Mouse (Mus musculus): Measurements from ENCODE around the gene Cul9. TPM values are rescaled to one million over a fixed set of nuclear protein-coding genes. Genes with fewer than 3 reads are reported as not detected.

Gene Cul9
- polyA plus RNA-seq, 1 experiment from 2014 or later: 3.7 TPM

- no peaks in the 10 kb centered on the region for H3K9me3 ChIP-seq (replicated peaks; ENCODE audit: control insufficient read depth, low read length)
- no peaks in the 10 kb centered on the region for H3K36me3 ChIP-seq (replicated peaks; ENCODE audit: control insufficient read depth, insufficient read depth, low read depth, low read length)
- peaks cover 30% of the 10 kb centered on the region for H3K27me3 ChIP-seq (ENCODE audit: control insufficient read depth, insufficient read depth, low read length)
- H3K4me3 ChIP-seq (ENCODE audit: low read depth, low read length): peak overlapping the region; percentile 23
- H3K9ac ChIP-seq (replicated peaks; ENCODE audit: low read length): no peak overlapping the region; the same call in none of the 2 replicates
- peak; percentile 60 for DNase-seq (ENCODE audit: low spot score)
- no peak overlapping the region for H3K27ac ChIP-seq (replicated peaks; ENCODE audit: low read depth, low read length)
- 0 out of 2 replicates have a peak, but pooled peaks have one; percentile 17 for ATAC-seq (replicated peaks; ENCODE audit: insufficient number of reproducible peaks, low FRiP score, low TSS enrichment, low read depth)
- H3K4me2 ChIP-seq (ENCODE audit: low read depth, low read length): peak overlapping the region; percentile 85
- under 1% methylated on average over 33 of the region's 33 CpGs for WGBS
- peaks cover 13% of the 10 kb centered on the region for H3K4me1 ChIP-seq (ENCODE audit: control insufficient read depth, insufficient read depth, low read length)
Observed at GRCm38 (mm10) chr17:46455110-46455691, 91.0 kb downstream of the Cul9 start.

GRCm38 (mm10) chr17:46454539-46454938 is 91.6 kb downstream of the Cul9 start:
- DNase-seq (ENCODE audit: low spot score) (peak; percentile 17), ATAC-seq (replicated peaks; ENCODE audit: insufficient number of reproducible peaks, low FRiP score, low TSS enrichment, low read depth) (no peak)
- H3K4me2 ChIP-seq (ENCODE audit: low read depth, low read length): peak overlapping the region; percentile 85
- H3K27ac ChIP-seq (replicated peaks; ENCODE audit: low read depth, low read length): no peak overlapping the region
- WGBS: under 1% methylated on average over 9 of the region's 9 CpGs
- peak overlapping the region; percentile 23 for H3K4me3 ChIP-seq (ENCODE audit: low read depth, low read length)
- no peaks in the 10 kb centered on the region for H3K36me3 ChIP-seq (replicated peaks; ENCODE audit: control insufficient read depth, insufficient read depth, low read depth, low read length)
- H3K9ac ChIP-seq (replicated peaks; ENCODE audit: low read length): no peak overlapping the region; the same call in 1 of the 2 replicates
- H3K4me1 ChIP-seq (ENCODE audit: control insufficient read depth, insufficient read depth, low read length): peaks cover 13% of the 10 kb centered on the region
- peaks cover 26% of the 10 kb centered on the region for H3K27me3 ChIP-seq (ENCODE audit: control insufficient read depth, insufficient read depth, low read length)
- H3K9me3 ChIP-seq (replicated peaks; ENCODE audit: control insufficient read depth, low read length): no peaks in the 10 kb centered on the region

GRCm38 (mm10) chr17:46453970-46454411 is 92.2 kb downstream of the Cul9 start:
- no peak overlapping the region for H3K27ac ChIP-seq (replicated peaks; ENCODE audit: low read depth, low read length)
- peak overlapping the region; percentile 23 for H3K4me3 ChIP-seq (ENCODE audit: low read depth, low read length)
- peak overlapping the region; percentile 85 for H3K4me2 ChIP-seq (ENCODE audit: low read depth, low read length)
- no peaks in the 10 kb centered on the region for H3K36me3 ChIP-seq (replicated peaks; ENCODE audit: control insufficient read depth, insufficient read depth, low read depth, low read length)
- ATAC-seq (replicated peaks; ENCODE audit: insufficient number of reproducible peaks, low FRiP score, low TSS enrichment, low read depth): no peak
- DNase-seq (ENCODE audit: low spot score): peak; percentile 26
- no peaks in the 10 kb centered on the region for H3K9me3 ChIP-seq (replicated peaks; ENCODE audit: control insufficient read depth, low read length)
- H3K9ac ChIP-seq (replicated peaks; ENCODE audit: low read length): peak overlapping the region; percentile 14; the same call in 1 of the 2 replicates
- WGBS: 3% methylated on average over 26 of the region's 26 CpGs
- peaks cover 26% of the 10 kb centered on the region for H3K27me3 ChIP-seq (ENCODE audit: control insufficient read depth, insufficient read depth, low read length)
- H3K4me1 ChIP-seq (ENCODE audit: control insufficient read depth, insufficient read depth, low read length): peaks cover 13% of the 10 kb centered on the region

- H3K4me1 ChIP-seq (ENCODE audit: control insufficient read depth, insufficient read depth, low read length): peaks cover 13% of the 10 kb centered on the region
- no peak overlapping the region; the same call in 1 of the 2 replicates for H3K4me2 ChIP-seq (ENCODE audit: low read depth, low read length)
- no peak overlapping the region for H3K27ac ChIP-seq (replicated peaks; ENCODE audit: low read depth, low read length)
- no peak overlapping the region for H3K9ac ChIP-seq (replicated peaks; ENCODE audit: low read length)
- DNase-seq (ENCODE audit: low spot score): no peak
- no peaks in the 10 kb centered on the region for H3K36me3 ChIP-seq (replicated peaks; ENCODE audit: control insufficient read depth, insufficient read depth, low read depth, low read length)
- no peaks in the 10 kb centered on the region for H3K9me3 ChIP-seq (replicated peaks; ENCODE audit: control insufficient read depth, low read length)
- ATAC-seq (replicated peaks; ENCODE audit: insufficient number of reproducible peaks, low FRiP score, low TSS enrichment, low read depth): no peak
- H3K27me3 ChIP-seq (ENCODE audit: control insufficient read depth, insufficient read depth, low read length): peaks cover 26% of the 10 kb centered on the region
- no peak overlapping the region; the same call in 1 of the 2 replicates for H3K4me3 ChIP-seq (ENCODE audit: low read depth, low read length)
- WGBS: 4% methylated on average over 13 of the region's 13 CpGs
Observed at GRCm38 (mm10) chr17:46453302-46453948, 92.8 kb downstream of the Cul9 start.

- Histone ChIP-seq H3K9me3 (replicated peaks; ENCODE audit: control insufficient read depth, low read length) (no peaks in the 10 kb centered on the region), H3K4me2 (ENCODE audit: low read depth, low read length) (no peak overlapping the region), H3K36me3 (replicated peaks; ENCODE audit: control insufficient read depth, insufficient read depth, low read depth, low read length) (no peaks in the 10 kb centered on the region), H3K27me3 (ENCODE audit: control insufficient read depth, insufficient read depth, low read length) (peaks cover 23% of the 10 kb centered on the region), H3K9ac (replicated peaks; ENCODE audit: low read length) (no peak overlapping the region), H3K27ac (replicated peaks; ENCODE audit: low read depth, low read length) (no peak overlapping the region), H3K4me3 (ENCODE audit: low read depth, low read length) (no peak overlapping the region), H3K4me1 (ENCODE audit: control insufficient read depth, insufficient read depth, low read length) (peaks cover 13% of the 10 kb centered on the region)
- DNase-seq (ENCODE audit: low spot score) (no peak), ATAC-seq (replicated peaks; ENCODE audit: insufficient number of reproducible peaks, low FRiP score, low TSS enrichment, low read depth) (no peak)
- 34% methylated on average over 5 of the region's 5 CpGs for WGBS
Observed at GRCm38 (mm10) chr17:46452683-46453082, 93.5 kb downstream of the Cul9 start.

Small RNA genes within 50 kb of the gene (microRNA-seq; reads per million reads assigned to microRNA genes)
- gene Mir6976 (ENCODE audit: borderline number of aligned reads): 1.4 reads per million

Other genes with a start within 250 kb of the Cul9 start
- gene Dlk2, start 249.0 kb downstream of the Cul9 start, polyA plus RNA-seq (2014; fragmentation: Nextera tagmentation; extraction: Ambion mirVana): 1.2 and 2.0 TPM in 2 replicates
- gene Abcc10, start 218.0 kb downstream of the Cul9 start, polyA plus RNA-seq (2014; fragmentation: Nextera tagmentation; extraction: Ambion mirVana): 3.2 and 3.6 TPM in 2 replicates
- 12.1 and 15.3 TPM in 2 replicates for gene Zfp318, start 162.7 kb downstream of the Cul9 start, polyA plus RNA-seq (2014; fragmentation: Nextera tagmentation; extraction: Ambion mirVana)
- gene Crip3, start 117.5 kb downstream of the Cul9 start, polyA plus RNA-seq (2014; fragmentation: Nextera tagmentation; extraction: Ambion mirVana): 0.43 and 1.0 TPM in 2 replicates
- gene Slc22a7, start 107.9 kb downstream of the Cul9 start, polyA plus RNA-seq (2014; fragmentation: Nextera tagmentation; extraction: Ambion mirVana): not detected in 2 replicates
- gene Ttbk1, start 58.7 kb downstream of the Cul9 start, polyA plus RNA-seq (2014; fragmentation: Nextera tagmentation; extraction: Ambion mirVana): 0.38 and 0.63 TPM in 2 replicates
- gene Dnph1, start 49.7 kb downstream of the Cul9 start, polyA plus RNA-seq (2014; fragmentation: Nextera tagmentation; extraction: Ambion mirVana): 65.9 and 74.9 TPM in 2 replicates
- gene Srf, start 9.8 kb upstream of the Cul9 start, polyA plus RNA-seq (2014; fragmentation: Nextera tagmentation; extraction: Ambion mirVana): 6.4 and 11.1 TPM in 2 replicates
- gene Ptk7, start 83.1 kb upstream of the Cul9 start, polyA plus RNA-seq (2014; fragmentation: Nextera tagmentation; extraction: Ambion mirVana): 25.7 and 34.5 TPM in 2 replicates
- 17.7 and 22.5 TPM in 2 replicates for gene Klc4, start 99.6 kb upstream of the Cul9 start, polyA plus RNA-seq (2014; fragmentation: Nextera tagmentation; extraction: Ambion mirVana)
- 114 and 117 TPM in 2 replicates for gene Mrpl2, start 99.8 kb upstream of the Cul9 start, polyA plus RNA-seq (2014; fragmentation: Nextera tagmentation; extraction: Ambion mirVana)
- 27.9 and 28.1 TPM in 2 replicates for gene Cul7, start 103.9 kb upstream of the Cul9 start, polyA plus RNA-seq (2014; fragmentation: Nextera tagmentation; extraction: Ambion mirVana)
- gene Rrp36, start 128.0 kb upstream of the Cul9 start, polyA plus RNA-seq (2014; fragmentation: Nextera tagmentation; extraction: Ambion mirVana): 54.0 and 61.6 TPM in 2 replicates
- gene Mea1, start 132.4 kb upstream of the Cul9 start, polyA plus RNA-seq (2014; fragmentation: Nextera tagmentation; extraction: Ambion mirVana): 165 and 186 TPM in 2 replicates
- 117 and 121 TPM in 2 replicates for gene Klhdc3, start 134.5 kb upstream of the Cul9 start, polyA plus RNA-seq (2014; fragmentation: Nextera tagmentation; extraction: Ambion mirVana)
- gene Ppp2r5d, start 158.7 kb upstream of the Cul9 start, polyA plus RNA-seq (2014; fragmentation: Nextera tagmentation; extraction: Ambion mirVana): 111 and 115 TPM in 2 replicates
- gene Pex6, start 165.1 kb upstream of the Cul9 start, polyA plus RNA-seq (2014; fragmentation: Nextera tagmentation; extraction: Ambion mirVana): 13.9 and 17.4 TPM in 2 replicates
- gene Gnmt, start 182.8 kb upstream of the Cul9 start, polyA plus RNA-seq (2014; fragmentation: Nextera tagmentation; extraction: Ambion mirVana): 0.35 and 0.62 TPM in 2 replicates
- 52.2 and 55.1 TPM in 2 replicates for gene Cnpy3, start 205.8 kb upstream of the Cul9 start, polyA plus RNA-seq (2014; fragmentation: Nextera tagmentation; extraction: Ambion mirVana)
- gene Ptcra, start 217.3 kb upstream of the Cul9 start, polyA plus RNA-seq (2014; fragmentation: Nextera tagmentation; extraction: Ambion mirVana): 0.32 and 0.49 TPM in 2 replicates
- gene 2310039H08Rik, start 226.2 kb upstream of the Cul9 start, polyA plus RNA-seq (2014; fragmentation: Nextera tagmentation; extraction: Ambion mirVana): 54.1 and 56.0 TPM in 2 replicates
- 198 and 207 TPM in 2 replicates for gene Rpl7l1, start 236.3 kb upstream of the Cul9 start, polyA plus RNA-seq (2014; fragmentation: Nextera tagmentation; extraction: Ambion mirVana)